Mouse (Mus musculus): ENCODE results near the gene Cnih4. TPM values are rescaled to one million over a fixed set of nuclear protein-coding genes. Genes with fewer than 3 reads are reported as not detected.
A peak's percentile ranks its signal among the peaks of the same experiment; 100 is the strongest.

The Cnih4 gene
- total RNA-seq (2021), result 10 to 100 TPM; 40.7 to 42.7 TPM

- peak; percentile 93 to 96 for DNase-seq
- intact Hi-C loops (cut with DNase I), result loop anchor here (2.0 kb wide), 1 partner anchor 89 kb away; no protein-coding TSS in a partner anchor
Observed at GRCm38 (mm10) chr1:181143950-181144836, at the start of gene Cnih4, which contains the start of gene Nvl. Gene Cnih4 (plus strand): TSS chr1:181144693. Gene Nvl (minus strand): TSS chr1:181144204.

DNA sequence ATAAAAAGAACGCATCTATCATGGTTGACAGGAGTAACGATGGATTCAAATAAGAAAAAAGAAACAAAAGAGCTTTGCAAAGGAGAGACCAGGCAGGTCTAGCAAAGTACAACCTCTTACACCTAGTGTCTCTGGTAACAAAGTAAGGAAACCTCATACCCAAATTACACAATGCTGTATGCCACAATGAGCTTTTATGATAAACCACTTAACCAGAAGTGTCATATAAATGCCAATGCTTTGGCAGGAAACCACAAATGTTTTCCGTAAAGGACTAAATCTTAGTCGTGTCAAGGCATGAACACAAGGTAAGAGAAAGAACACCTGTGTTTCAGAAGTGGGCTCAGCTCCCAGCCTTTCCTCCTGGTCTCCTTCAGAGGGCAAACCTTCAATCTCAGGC lies 27.4 kb upstream of the Cnih4 start:
- DNase-seq, result no peak
- intact Hi-C loops (cut with DNase I), result no loop called here

GRCm38 (mm10) chr1:181124145-181124544 lies 20.3 kb upstream of the Cnih4 start:
- intact Hi-C loops (cut with DNase I), result no loop called here
- no peak for DNase-seq

DNA sequence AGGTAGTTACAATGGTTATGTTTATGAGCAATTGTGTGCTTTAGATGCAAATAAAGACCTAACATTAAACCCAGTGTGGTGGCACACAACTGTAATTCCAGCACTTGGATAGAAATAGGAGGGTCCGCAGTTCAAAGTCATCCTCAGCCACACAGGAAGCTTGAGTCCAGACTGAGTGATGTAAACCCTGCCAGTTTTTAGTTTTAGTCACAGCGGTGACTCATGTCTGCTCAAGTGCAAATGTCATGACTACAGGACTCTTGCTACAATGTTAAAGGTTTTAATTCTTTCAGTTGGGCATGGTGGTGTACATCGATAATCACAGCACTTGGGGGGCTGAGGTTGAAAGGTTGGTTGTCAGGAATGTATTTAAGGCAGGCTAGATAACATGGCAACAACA lies 18.6 kb upstream of the Cnih4 start:
- no peak for DNase-seq

GRCm38 (mm10) chr1:181126766-181127165 lies 17.7 kb upstream of the Cnih4 start:
- intact Hi-C loops (cut with DNase I), result no loop called here
- no peak for DNase-seq

More for the DNA sequence above, 18.6 kb upstream of the Cnih4 start:
- intact Hi-C loops (cut with DNase I), result no loop called here

DNA sequence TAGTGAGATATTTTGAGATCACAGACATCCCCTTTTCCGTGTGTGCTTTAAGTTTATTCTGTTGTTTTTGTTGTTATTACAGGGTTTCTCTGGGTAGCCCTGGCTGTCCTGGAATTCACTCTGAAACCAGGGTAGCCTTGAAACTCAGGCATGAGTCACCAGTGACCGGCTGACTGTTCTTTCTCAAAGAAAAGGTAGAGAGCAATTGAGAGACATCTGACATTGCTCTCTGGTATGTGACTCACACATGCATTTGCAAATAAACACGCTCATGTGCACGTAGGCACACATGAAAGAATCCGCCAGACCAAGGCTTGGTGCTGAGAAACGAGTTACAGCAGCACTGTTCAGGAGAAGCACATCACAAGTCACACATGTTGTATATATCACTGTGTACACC lies 12.6 kb upstream of the Cnih4 start:
- DNase-seq, result no peak
- intact Hi-C loops (cut with DNase I), result no loop called here

DNA sequence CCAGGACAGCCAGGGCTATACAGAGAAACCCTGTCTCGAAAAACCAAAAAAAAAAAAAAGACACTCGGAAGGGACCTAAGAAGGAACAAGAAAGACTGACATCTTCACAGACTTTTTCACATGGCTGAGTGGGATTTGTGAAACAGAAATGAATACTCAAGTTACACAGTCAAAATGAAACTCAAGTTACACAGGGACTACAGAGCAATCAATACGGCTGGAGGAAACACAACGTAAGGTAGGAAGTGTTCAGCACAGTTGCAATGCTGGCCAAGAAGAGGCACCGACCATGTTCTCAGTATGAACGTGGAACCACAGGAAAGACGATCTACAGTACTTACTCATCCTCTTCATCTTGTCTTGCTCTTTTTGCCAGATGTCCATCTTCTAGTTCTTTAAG lies 5.8 kb upstream of the Cnih4 start:
- DNase-seq, result no peak

GRCm38 (mm10) chr1:181143609-181143949 lies 914 bp upstream of the Cnih4 start:
- no peak for DNase-seq
- intact Hi-C loops (cut with DNase I), result no loop called here

More for the DNA sequence above, 5.8 kb upstream of the Cnih4 start:
- intact Hi-C loops (cut with DNase I), result no loop called here

- peak in 1 of 2 experiments; percentile 5 for DNase-seq
- intact Hi-C loops (cut with DNase I), result loop anchor here (2.0 to 5.0 kb wide), 2 partner anchors 88 to 1563 kb away; no protein-coding TSS in a partner anchor
Observed at GRCm38 (mm10) chr1:181144966-181145365, 473 bp downstream of the Cnih4 start.

DNA sequence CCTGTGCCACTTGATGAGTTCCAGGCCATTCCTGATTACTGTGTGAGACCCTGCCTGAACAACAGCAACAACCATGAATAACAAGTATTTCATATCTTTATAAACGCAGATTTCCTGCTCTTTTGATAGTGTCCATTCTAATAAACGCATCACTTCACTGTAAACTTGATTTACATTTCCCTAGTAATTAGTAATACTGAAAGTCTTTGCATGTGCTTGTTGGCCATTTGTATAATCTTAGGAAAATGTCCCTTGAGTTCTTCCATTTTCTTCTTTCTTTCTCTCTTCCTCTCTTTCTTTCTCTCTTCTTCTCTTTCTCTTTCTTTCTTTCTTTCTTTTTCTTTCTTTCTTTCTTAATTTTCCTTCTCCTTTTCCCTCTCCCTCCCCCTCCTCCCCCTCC lies 1.7 kb downstream of the Cnih4 start:
- intact Hi-C loops (cut with DNase I), result loop anchor here (5.0 kb wide), 1 partner anchor 1564 kb away; no protein-coding TSS in a partner anchor
- DNase-seq, result no peak

GRCm38 (mm10) chr1:181148540-181148939 lies 4.0 kb downstream of the Cnih4 start:
- DNase-seq, result no peak

DNA sequence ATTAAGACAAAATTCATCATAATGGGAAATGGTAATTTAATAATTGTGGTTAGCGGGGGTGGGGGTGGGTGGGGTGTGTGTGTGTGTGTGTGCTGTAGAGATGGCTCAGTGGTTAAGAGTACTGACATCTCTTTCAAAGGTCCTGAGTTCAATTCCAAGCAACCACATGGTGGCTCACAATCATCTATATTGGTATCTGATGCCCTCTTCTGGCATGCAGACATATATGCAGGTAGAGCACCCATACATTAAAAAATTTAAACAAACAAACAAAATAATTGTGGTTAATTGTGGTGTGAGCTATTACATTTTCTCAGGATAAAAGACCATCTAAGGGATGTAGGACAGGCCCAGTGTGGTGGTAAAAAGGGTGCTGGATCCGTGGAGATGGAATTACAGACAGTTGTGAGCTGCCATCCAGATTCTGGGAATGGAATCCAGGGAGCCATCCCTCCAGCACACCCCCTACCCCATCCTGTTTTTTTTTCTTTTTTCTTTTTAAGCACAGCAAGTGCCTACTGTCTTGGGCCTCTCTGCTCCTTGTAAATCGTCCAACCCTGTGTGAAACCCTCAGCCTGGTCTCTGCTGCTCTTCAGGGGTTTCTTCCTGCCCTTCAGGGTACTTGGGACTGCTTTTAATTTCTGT lies 5.0 kb downstream of the Cnih4 start:
- intact Hi-C loops (cut with DNase I), result loop anchor here (5.0 to 10.0 kb wide), 2 partner anchors 225 to 1567 kb away; no protein-coding TSS in a partner anchor

More at GRCm38 (mm10) chr1:181148540-181148939, 4.0 kb downstream of the Cnih4 start:
- intact Hi-C loops (cut with DNase I), result loop anchor here (5.0 kb wide), 1 partner anchor 1566 kb away; no protein-coding TSS in a partner anchor

GRCm38 (mm10) chr1:181150431-181150826 lies 5.9 kb downstream of the Cnih4 start:
- intact Hi-C loops (cut with DNase I), result loop anchor here (10.0 kb wide), 1 partner anchor 224 kb away; no protein-coding TSS in a partner anchor
- DNase-seq, result no peak

More for the DNA sequence above, 5.0 kb downstream of the Cnih4 start:
- no peak for DNase-seq

- intact Hi-C loops (cut with DNase I), result loop anchor here (10.0 kb wide), 1 partner anchor 224 kb away; no protein-coding TSS in a partner anchor
- peak; percentile 87 to 89 for DNase-seq
Observed at GRCm38 (mm10) chr1:181150827-181151534, 6.5 kb downstream of the Cnih4 start.

- intact Hi-C loops (cut with DNase I), result loop anchor here (10.0 kb wide), 1 partner anchor 223 kb away; no protein-coding TSS in a partner anchor
Observed at GRCm38 (mm10) chr1:181151541-181151940, 7.0 kb downstream of the Cnih4 start.

DNA sequence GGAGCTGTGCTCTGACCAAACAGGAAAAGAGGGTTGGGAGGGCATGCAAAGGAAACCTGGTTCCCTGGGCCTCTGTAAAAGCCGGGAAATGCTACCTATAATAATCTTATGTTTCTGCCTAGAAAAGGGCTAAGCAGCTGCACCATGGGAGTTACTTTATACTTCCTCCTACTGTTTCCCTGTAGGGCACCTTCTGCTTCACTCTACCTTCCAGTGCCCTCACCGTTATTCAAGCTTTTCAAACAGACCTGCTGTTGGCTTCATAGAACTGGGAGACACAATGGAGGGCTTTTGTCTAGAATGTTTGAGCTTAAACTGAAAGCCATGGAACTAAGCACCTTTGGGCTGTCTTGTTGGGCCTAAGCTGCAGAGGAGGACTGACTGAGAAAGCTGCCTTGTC lies 23.3 kb downstream of the Cnih4 start:
- no peak for DNase-seq
- intact Hi-C loops (cut with DNase I), result no loop called here

More at GRCm38 (mm10) chr1:181151541-181151940, 7.0 kb downstream of the Cnih4 start:
- no peak for DNase-seq

GRCm38 (mm10) chr1:181168377-181168776 lies 23.9 kb downstream of the Cnih4 start:
- DNase-seq, result no peak
- intact Hi-C loops (cut with DNase I), result no loop called here

GRCm38 (mm10) chr1:181170210-181170609 lies 25.7 kb downstream of the Cnih4 start:
- peak in 1 of 2 experiments; percentile 18 for DNase-seq
- intact Hi-C loops (cut with DNase I), result no loop called here

DNA sequence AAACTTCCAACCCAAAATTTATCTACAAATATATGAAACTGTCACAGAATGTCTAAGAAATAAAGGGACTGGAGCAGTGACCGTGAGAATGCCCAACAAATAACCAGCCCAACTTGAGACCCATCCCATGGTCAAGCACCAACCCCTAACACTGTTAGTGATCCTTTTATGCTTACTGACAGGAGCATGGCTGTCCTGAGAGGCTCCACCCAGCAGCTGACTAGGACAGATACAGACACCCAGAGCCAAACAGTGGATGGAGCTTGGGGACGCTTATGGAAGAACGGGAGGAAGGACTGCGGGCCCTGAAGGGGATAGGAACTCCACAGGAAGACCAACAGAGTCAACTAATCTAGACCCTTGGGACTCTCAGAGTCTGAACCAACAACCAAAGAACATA lies 44.4 kb downstream of the Cnih4 start:
- intact Hi-C loops (cut with DNase I), result no loop called here
- no peak for DNase-seq

GRCm38 (mm10) chr1:181199446-181199845 lies 55.0 kb downstream of the Cnih4 start:
- intact Hi-C loops (cut with DNase I), result no loop called here
- DNase-seq, result no peak

Measured in heart, postnatal 36 days (tissue).